Mouse (Mus musculus) yolk sac, embryonic 10.5 days (tissue): Measurements from ENCODE around the gene Fbxl15.

Source experiments
- DNase-seq: peaks from one replicate; pipeline ENCODE4 v3.0.0-alpha.2; 2017; ENCODE audit warnings: low spot score

Gene Fbxl15

GRCm38 (mm10) chr19:46308706-46309435, 19.1 kb upstream of the Fbxl15 start:
- DNase-seq: peak; percentile 70

- DNase-seq: no peak
These were observed 18.2 kb upstream of the Fbxl15 start for GRCm38 (mm10) chr19:46309651-46310305.

DNA sequence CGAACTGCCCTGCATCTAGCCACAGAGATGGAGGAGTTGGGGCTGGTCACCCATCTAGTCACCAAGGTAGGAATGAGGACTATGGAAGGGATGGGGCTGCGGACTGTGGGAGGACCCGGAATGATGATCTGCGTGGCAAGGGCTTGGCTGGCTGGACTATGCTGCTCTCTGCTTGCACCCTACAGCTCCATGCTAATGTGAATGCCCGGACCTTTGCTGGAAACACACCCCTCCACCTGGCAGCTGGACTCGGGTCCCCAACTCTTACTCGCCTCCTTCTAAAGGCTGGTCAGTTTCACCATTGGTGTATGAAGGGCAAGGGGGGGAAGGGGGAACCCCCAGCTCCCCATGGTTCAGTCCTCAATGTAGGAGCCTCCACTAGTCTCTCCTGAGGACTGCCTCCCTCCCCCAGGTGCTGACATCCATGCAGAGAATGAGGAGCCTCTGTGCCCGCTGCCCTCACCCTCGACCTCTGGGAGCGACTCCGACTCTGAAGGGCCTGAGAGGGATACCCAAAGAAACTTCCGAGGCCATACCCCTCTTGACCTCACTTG, 17.6 kb upstream of the Fbxl15 start:
- DNase-seq: no peak

GRCm38 (mm10) chr19:46311341-46311740, 16.6 kb upstream of the Fbxl15 start:
- no peak for DNase-seq

- no peak for DNase-seq
These were observed 15.4 kb upstream of the Fbxl15 start for GRCm38 (mm10) chr19:46312566-46312965.

DNA sequence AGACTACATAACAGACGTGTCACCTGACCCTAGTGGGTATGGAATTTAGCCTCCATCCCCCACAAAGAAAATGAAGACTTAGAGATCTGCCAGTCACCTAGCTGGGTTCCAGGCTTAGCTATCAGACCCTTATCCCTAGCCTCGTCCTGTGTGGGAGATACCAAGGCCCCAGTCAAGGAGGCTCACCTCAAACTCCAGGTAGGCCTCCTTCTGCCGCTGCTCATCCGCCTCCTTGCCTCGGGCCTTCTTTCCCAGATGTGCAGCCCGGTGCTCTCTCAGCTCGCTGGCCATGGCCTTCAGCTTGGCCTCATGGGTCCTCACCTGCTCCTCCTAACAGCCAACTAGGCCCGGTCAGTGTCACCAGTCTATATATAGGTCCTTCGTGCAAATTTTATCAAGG, 14.9 kb upstream of the Fbxl15 start:
- no peak for DNase-seq

GRCm38 (mm10) chr19:46313591-46313990, 14.4 kb upstream of the Fbxl15 start:
- no peak for DNase-seq

- peak; percentile 26 for DNase-seq
These were observed 13.8 kb upstream of the Fbxl15 start for GRCm38 (mm10) chr19:46314151-46314601.

GRCm38 (mm10) chr19:46314872-46315742, 12.9 kb upstream of the Fbxl15 start:
- DNase-seq: no peak

DNA sequence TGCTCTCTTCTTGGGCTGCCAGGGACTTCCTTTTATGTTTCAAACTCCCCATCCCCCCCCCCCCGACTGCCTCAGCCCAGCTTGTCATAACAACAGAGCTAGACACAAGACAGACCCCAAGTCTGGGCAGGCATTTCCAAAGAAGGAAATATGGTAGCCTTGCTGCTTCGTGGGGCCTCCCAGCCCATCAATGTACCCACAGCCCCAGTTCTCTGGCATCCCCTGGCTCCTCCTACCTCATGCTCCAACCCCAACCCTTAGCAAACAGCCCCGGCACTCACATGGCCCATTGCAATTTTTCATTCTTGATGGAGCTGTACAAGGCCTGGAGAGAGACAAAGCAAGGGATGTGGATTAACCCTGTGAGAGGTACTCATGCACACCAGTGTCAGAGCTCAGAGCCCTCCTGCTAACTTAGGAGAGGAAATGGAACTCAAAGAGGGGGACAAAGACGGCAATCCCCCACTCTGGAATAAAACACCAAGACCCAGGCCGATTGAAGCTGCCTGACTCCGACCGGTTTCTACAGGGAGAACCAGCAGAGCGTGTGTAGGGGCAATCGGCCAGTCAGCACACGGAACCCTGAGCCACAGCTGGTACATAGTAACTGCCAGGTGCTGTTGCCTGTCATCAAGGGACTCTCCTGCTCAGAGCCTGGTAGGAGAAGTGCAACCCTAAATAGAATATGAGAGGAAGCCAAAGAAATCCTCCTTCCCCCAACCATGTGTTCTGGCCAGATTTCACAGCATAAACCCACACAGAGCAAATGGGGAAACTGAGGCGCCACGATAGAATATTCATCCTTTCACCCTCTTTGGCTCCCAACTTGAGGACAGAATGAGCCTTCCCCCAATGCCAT, 12.0 kb upstream of the Fbxl15 start:
- DNase-seq: peak; percentile 47

- no peak for DNase-seq
These were observed 11.0 kb upstream of the Fbxl15 start for GRCm38 (mm10) chr19:46316846-46317545.

- no peak for DNase-seq
These were observed 10.5 kb upstream of the Fbxl15 start for GRCm38 (mm10) chr19:46317546-46317885.

GRCm38 (mm10) chr19:46318031-46318471, 9.9 kb upstream of the Fbxl15 start:
- DNase-seq: no peak

GRCm38 (mm10) chr19:46318586-46319378, 9.2 kb upstream of the Fbxl15 start:
- no peak for DNase-seq

DNA sequence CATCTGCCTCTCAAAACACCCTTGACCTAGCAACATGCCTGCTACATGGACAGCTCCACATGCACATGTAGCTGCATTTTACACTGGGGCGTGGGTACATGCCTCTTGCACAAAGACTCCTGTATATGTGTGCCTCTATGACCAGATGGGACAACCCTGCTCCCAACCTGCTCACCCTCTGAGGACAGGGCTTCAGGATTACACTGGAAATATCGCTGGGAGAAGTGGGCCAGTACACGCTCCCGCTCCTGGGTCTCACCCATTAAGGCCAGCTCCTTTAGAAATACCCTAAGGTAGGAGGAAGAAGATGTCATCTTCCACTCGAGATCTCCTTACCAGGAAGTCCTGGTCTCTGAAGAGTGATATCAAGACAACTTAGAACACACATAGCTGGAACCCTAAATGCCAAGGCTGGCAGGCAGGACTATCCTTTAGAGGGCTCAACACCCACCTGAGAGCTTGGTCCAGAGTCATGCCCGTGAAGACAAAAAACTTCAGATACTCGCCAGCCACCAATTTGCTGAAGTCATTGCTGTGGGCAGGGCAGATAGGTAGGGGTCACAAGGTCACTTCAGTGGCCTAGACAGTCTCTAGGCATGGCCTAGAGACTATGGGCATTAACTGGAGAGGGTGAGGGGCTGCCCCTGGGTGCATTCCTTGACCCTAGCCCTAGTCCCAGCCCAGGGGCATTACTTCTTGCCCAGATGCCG, 7.8 kb upstream of the Fbxl15 start:
- no peak for DNase-seq

DNA sequence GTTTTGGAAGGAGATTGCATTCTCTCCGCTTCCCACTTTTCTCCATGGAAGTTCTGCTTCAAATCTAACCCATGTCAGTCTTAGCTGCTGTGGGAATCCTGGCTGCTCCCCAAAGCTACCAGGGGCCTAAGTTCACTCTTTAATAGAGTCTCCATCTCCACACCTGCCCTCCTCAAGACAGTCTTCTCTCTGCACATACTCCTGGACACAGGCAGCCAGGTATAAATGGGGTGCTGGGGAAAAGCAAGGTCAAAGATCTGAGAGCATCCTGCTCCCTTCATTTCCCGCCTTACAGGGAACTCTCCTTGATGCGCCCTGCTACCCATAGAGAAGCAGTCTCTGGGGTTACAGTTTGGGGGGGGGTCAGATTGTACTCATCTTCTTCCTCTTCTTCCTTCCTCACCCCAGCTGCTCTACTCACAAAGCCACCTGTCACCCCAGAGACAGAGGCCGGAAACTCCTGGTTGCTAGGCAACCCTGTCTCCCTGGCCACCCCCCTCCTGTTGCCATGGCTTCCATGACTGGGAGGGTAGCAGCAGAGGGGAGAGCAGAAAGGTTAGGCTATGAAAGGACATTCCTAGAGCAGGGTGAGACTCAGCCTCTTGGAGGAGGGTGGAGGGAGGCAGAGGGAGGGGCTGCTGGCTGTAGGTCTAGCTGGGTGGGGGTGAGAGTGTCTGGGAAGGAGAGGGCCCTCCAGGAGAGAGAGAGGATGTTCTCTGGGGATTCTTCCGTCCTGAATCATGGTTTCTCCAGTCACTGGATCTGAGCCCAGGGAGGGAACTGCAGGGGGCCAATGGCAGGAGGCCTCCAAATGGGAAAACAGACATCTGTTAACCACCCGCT, 6.7 kb upstream of the Fbxl15 start:
- no peak for DNase-seq

GRCm38 (mm10) chr19:46322144-46322995, 5.6 kb upstream of the Fbxl15 start:
- DNase-seq: no peak
